Mouse (Mus musculus): Measurements from ENCODE around the gene Phlpp2.
A peak's percentile ranks its signal among the peaks of the same experiment; 100 is the strongest.

DNA sequence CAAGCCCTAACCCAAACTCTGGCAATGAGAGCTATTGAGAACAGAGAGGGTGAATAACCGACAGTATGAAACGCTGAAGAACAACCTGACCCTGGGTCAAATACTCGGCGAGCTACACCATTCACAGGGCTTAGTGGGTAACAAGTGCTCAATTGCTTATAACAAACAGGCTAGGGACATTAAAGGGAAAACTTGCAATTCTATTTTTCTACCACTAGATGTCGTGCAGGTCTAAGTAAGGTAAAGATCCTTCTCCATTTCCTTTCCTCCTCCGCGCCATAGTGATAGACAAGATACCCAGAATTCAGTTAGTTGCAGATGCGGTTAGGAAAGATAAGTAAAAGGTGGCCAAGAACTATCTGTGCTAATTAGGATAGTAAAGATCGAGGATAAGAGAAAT, 102.0 kb downstream of the Phlpp2 start:
- TF ChIP-seq GATA1 (IDR thresholded peaks at IDR 0.05; ENCODE audit: borderline replicate concordance, low read length): no peak
- TF ChIP-seq CTCF (IDR thresholded peaks at IDR 0.05; ENCODE audit: low read depth, low read length): peak; percentile 61
- no peak for TF ChIP-seq TAL1 (conservative IDR thresholded peaks at IDR 0.05; ENCODE audit: low read depth, low read length)
- no peak for TF ChIP-seq POLR2AphosphoS5 (IDR thresholded peaks at IDR 0.05; ENCODE audit: insufficient replicate concordance, low read depth, low read length)
